Mouse (Mus musculus): ENCODE results near the gene Gm34302.
"Not testable (repeated sequence)": the region's sequence is repeated elsewhere in the genome, so short reads cannot be mapped to it uniquely, and the experiment has no call there.

Gene Gm34302

DNA sequence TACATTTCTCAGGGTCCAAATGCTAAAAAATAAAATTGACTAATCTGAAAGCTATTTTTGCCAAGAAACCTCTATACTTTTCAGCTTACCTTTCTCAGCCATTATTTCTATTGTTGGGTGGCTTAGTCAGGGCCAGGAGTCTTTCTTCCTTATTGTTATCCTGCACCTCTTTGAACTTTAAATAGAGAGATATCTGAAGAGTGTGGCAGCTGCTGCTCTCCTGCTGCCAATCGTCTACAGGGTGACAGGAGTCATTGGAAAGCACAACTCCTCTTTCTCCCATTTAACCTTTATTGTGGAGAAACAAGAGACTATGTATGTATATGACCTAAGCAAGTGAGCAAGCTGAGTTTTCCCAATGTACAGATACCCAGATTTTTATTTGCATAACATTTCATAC lies at the start of gene Gm34302:
Gene Gm34302 (minus strand): TSS at position 154 of the 400 bp plus-strand sequence.
- no peak for DNase-seq (ENCODE audit: extremely low spot score, low read depth, low spot score)

DNA sequence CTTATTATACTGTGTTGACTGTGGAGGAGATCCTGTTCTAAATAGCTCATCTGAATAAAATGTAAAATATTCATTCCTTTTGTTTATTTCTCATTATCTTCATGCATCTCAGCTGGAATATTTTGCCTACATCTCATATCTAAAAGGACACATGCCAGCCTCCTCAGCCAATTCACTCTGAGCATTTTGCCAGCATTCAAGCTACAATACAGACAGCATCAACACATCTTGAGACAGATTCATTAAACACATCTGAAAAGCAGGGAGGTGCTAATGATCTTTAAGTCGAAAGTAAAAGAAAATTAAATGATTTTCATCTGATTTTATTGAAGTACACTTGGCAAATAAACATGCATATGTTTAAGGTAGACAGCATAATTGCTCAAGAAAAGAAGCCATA lies 48.2 kb upstream of the Gm34302 start:
- no peak for DNase-seq (ENCODE audit: extremely low spot score, low read depth, low spot score)

DNA sequence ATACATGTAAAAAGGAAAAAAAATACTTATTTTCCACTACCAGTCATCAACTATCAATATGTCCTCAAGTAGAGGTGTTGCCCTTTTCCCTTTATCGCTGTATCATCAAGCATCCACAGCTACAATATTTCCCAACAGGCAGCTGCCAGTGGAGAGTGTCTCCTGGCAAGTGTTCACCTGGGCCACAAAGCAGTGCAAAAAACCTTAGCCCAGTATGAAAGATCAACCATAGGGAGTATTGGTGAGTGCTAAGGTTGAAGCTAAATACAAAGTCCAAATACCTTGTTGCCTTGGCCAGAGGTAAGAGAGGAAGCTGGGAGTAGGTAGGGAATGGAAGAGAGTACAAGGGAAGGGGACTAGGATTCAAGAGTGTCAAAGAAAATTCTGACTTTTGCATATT lies 34.0 kb upstream of the Gm34302 start:
- DNase-seq (ENCODE audit: extremely low spot score, low read depth, low spot score) = no peak

DNA sequence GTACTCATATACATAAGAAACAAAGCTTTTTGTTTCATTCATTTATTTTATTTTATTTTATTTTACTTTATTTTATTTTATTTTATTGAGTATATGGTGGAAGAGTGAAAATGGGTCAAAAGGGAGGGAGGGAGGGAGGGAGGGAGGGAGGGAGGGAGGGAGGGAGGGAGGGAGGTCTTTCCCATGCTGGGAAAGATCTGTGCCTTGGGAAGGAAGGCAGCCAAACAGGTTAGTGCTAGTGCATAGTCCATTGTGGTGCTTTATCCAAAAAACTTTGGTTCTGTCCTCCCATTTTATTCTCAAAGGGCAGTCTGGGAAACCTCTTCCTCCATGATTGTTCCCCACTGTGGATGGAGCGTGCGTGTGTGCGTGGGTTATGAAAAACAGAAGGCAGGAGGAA lies 32.6 kb upstream of the Gm34302 start:
- not testable (repeated sequence) for DNase-seq (ENCODE audit: extremely low spot score, low read depth, low spot score)

DNA sequence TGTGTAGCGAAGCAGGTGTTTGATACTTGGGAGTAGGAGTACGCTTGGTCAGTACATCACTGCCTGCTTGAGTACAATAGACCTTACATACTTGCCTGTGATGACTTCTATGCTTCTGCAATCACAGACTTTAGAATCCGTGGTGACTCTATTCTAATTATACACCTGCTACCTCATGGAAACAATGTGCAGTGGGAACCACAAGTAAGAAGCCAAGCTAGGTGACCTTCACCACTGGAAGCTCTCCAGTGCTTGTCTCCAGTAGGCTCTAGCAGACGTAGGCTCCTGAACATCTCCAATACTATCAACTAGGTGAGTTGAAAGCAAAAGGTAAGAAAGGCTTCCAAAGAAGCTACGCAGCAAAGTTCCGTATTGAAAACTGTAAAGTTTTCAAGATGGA lies 27.6 kb upstream of the Gm34302 start:
- no peak for DNase-seq (ENCODE audit: extremely low spot score, low read depth, low spot score)

DNA sequence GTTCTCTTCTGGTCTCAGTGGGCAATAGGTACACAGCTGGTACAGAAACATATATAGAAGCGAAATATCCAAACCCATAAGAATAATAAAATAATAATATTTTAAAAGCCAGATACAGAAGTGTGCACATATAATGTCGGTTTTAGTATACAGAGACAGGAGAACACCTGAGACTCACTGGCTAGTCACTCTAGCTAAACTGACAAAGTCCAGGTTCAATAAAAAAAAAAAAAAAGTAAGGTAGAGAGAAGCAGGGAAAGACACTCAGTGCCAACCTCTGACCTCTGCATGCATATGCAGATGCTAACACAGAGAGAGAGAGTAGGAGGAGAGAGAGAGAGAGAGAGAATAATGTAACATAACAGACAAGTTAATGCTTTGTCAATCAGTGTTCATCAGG lies 25.8 kb upstream of the Gm34302 start:
- no peak for DNase-seq (ENCODE audit: extremely low spot score, low read depth, low spot score)

DNA sequence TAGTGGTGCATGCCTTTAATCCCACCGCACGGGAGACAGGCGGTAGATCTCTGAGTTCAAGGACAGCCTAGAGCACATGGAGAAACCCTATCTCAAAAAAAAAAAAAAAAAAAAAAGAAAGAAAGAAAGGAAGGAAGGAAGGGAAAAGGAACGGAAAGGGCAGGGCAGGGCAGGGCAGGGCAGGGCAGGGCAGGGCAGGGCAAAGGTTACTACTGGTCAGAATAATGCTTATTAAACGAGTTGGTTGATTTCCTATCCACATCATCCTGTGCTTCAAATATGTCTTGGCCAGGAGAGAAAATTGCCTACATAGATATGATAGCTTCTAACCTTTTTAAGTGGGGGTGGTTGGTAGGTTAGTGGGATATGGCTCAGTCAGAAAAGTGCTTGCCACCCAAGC lies 25.2 kb upstream of the Gm34302 start:
- no peak for DNase-seq (ENCODE audit: extremely low spot score, low read depth, low spot score)

DNA sequence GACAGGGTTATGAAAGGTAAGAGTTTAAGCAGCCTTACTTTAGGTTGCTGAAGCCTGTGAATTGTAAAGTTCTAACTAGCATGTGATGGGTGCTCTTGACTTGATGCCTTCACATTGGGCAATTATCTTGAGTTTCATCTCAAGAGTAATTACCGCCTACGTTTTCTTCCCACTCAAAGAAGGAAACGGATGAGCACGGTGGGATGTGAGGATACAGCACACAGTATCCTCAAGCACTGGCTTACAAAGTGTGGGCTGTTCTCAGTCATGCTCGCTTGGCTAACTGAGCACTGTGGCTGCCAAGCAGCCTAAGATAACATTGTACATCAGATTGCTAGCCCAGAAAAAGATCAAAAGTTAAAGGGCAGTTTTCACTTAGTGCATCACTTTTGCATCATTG lies 20.8 kb upstream of the Gm34302 start:
- no peak for DNase-seq (ENCODE audit: extremely low spot score, low read depth, low spot score)

DNA sequence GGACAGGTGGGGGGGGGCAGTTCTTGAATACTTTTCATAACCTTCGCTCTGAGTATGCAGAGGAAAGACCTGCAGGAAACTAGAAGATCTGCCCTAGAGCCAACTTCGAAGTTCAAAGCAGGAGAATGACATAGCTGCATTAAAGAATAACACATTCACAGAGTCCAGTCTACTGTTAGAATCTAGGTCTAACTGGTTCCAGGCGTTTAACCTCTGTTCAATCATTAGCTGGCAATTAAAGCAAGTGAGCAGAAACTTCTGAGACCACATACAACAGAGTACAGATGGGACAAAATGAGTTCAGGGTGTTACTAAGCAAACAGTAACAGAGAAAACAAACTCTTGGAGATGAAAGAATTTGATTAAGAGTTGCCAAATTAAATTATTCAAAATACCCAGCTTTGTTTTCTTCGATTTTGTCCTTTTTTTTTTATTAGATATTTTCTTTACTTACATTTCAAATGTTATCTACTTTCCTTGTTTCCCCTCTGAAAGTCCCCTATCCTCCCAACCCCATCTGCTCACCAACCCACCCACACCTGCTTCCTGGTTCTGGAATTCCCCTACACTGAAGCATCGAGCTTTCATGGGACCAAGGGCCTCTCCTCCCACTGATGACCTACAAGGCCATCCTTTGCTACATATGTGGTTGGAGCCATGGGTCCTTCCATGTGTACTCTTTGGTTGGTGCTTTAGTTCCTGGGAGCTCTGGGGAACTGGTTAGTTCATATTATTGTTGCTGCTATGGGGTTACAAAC lies 11.1 kb upstream of the Gm34302 start:
- DNase-seq (ENCODE audit: extremely low spot score, low read depth, low spot score) = no peak

DNA sequence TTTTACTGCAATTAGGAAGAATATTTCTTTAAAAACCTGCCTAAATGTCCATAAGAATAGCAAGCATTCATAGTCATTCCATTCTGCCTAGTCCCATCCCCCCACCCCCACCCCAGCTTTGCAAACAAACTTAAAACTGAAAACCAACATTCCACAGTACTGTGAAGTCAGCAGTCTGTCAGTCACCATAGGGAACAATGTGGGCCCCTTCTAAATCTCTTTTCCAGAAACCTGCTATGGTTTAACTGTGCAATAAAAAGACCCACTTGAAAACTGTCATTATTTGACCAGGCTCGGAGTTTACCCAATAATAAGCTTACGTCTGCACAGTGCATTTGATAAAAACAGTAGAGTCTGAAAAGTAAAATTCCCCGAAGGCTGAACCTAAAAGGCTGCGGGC lies 9.9 kb upstream of the Gm34302 start:
- no peak for DNase-seq (ENCODE audit: extremely low spot score, low read depth, low spot score)

DNA sequence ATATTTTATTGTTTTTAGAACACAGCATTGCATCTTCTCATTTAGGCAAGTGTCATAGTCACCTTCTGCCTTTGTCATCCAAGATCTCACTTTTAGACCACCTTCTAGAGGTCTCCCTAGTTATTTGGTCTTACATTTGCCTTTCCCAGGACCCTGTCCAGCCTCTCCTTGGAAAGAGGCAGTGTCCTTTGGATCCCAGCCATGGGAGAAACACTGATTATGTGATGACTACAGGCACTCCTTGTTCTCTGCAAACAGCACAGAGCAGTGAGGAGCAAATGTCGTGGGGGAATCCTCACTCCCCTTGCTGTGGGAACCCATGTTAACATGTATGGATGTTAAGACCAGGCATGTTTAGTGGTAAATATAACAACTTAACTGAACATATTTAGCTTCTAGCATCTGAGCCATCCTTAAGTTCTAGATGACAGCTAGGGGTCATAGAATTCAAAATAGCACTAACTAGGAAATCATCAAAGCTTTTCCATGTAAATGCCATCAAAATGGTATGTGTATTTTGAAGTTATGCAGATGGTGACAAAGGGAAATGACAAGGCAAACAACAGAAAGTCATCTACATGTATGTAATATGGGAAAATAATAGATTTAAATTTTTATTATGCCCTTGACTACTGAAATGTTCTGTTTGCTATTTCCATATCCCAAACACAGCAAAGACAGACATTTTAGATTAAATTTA lies 43.1 kb downstream of the Gm34302 start:
- DNase-seq (ENCODE audit: extremely low spot score, low read depth, low spot score) = no peak

DNA sequence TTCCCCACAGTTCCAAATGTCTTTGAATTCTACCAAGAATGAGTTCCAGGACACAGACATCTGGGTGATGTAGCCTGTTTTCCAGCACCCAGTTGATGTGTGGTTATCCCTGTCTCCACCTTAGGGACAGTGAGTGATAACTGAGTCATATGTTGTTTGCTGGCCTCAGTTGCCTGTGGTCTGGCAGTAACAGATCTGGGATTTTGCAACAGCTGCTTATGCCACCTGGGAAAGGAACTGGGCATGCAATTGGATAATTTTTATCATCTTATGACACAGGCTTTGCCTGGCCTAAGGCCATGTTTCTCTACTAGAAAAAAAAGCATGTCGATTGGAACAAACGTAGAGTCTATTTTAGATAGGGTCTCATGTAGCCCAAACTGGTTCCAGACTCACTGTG lies 43.9 kb downstream of the Gm34302 start:
- no peak for DNase-seq (ENCODE audit: extremely low spot score, low read depth, low spot score)

DNA sequence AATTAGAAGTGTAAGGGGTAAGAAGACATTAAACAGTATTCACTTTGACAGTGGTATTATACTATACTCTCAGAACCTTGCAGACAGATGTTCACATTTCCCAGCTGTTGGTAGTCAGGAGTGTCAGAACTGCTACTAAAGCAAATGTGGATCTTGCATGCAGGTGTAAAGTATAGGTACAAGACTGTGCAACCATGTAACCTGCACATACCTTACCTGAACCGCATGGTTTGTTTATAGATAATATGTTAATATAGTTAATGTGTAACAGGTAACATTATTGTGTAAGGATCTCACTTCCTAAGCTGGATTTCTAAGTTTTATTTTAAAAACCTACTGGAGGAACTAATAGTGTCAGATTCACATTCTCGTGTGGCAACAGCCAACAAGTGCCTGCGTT lies 44.8 kb downstream of the Gm34302 start:
- DNase-seq (ENCODE audit: extremely low spot score, low read depth, low spot score) = no peak
